ENCODE assay signal across 8 mouse cellular contexts in genomic region chr11:107130879-107131748, GRCm38 (mm10). TPM values are rescaled to one million over a fixed set of nuclear protein-coding genes. Genes with fewer than 3 reads are reported as not detected.
DNase-seq lines count a peak whose midpoint lies in the region; ATAC-seq and TF ChIP-seq lines count a peak whose summit lies in the region.

No protein-coding gene starts in this region.

- H3K9ac ChIP-seq in midbrain, postnatal 0 days (replicated peaks; ENCODE audit: low read length, poor library complexity, severe bottlenecking) = peak overlapping the region; percentile 99

- peak; percentile 70 for ATAC-seq in midbrain, postnatal 0 days (ENCODE audit: low FRiP score)

- H3K36me3 ChIP-seq in embryonic facial prominence, embryonic 10.5 days (replicated peaks) = peaks cover 15% of the 10 kb centered on the region; the same call in 1 of the 2 replicates
- H3K36me3 ChIP-seq in midbrain, postnatal 0 days (ENCODE audit: insufficient read depth, low read length) = no peaks in the 10 kb centered on the region

- DNase-seq in urinary bladder, adult 18-20 months (ENCODE audit: low spot score in 2 of 2) = peak; percentile 57 to 67
- DNase-seq in urinary bladder, postnatal 10 days (ENCODE audit: low spot score) = no peak
- DNase-seq in embryonic facial prominence, embryonic 10.5 days (ENCODE audit: low spot score) = peak; percentile 80
- peak; percentile 98 for DNase-seq in heart, adult 11 months
- DNase-seq in kidney, adult 18-20 months = peak; percentile 70
- peak; percentile 74 for DNase-seq in liver
- DNase-seq in midbrain, postnatal 0 days (ENCODE audit: low spot score) = peak; percentile 57
- DNase-seq in spleen, postnatal 36 days (ENCODE audit: low spot score in 2 of 2) = peak; percentile 66 to 73

- peak overlapping the region; percentile 99 for H3K27ac ChIP-seq in embryonic facial prominence, embryonic 10.5 days (replicated peaks)
- H3K27ac ChIP-seq in midbrain, postnatal 0 days (ENCODE audit: low read depth, low read length) = peak overlapping the region; percentile 99

- 1% methylated on average over 64 of the region's 65 CpGs for WGBS in embryonic facial prominence, embryonic 10.5 days
- WGBS in midbrain, postnatal 0 days = under 1% methylated on average over 44 of the region's 65 CpGs

- H3K4me3 ChIP-seq in embryonic facial prominence, embryonic 10.5 days = peak overlapping the region; percentile 89
- H3K4me3 ChIP-seq in midbrain, postnatal 0 days (ENCODE audit: low read depth, low read length) = peak overlapping the region; percentile 90

- H3K4me2 ChIP-seq in midbrain, postnatal 0 days (ENCODE audit: low read depth, low read length, poor library complexity, severe bottlenecking) = peak overlapping the region; percentile 77

- TF ChIP-seq CTCF in midbrain, postnatal 0 days (IDR thresholded peaks at IDR 0.05) = no peak

- no peaks in the 10 kb centered on the region for H3K9me3 ChIP-seq in embryonic facial prominence, embryonic 10.5 days
- no peaks in the 10 kb centered on the region for H3K9me3 ChIP-seq in midbrain, postnatal 0 days (ENCODE audit: low read length)

- H3K4me1 ChIP-seq in embryonic facial prominence, embryonic 10.5 days = peaks cover 21% of the 10 kb centered on the region
- peaks cover 8% of the 10 kb centered on the region for H3K4me1 ChIP-seq in midbrain, postnatal 0 days (ENCODE audit: insufficient read depth, low read length)

- H3K27me3 ChIP-seq in embryonic facial prominence, embryonic 10.5 days (replicated peaks; ENCODE audit: low read depth, poor library complexity, severe bottlenecking) = no peaks in the 10 kb centered on the region
- H3K27me3 ChIP-seq in midbrain, postnatal 0 days (ENCODE audit: insufficient read depth, low read length) = no peaks in the 10 kb centered on the region

RNA-seq across cellular contexts. Expression of gene Bptf, which starts 0.8 kb away (rescaled TPM):
- 33.8 and 34.9 TPM in 2 replicates for polyA plus RNA-seq in embryonic facial prominence, embryonic 10.5 days (2016; fragmentation: Nextera tagmentation; extraction: Ambion mirVana)
- total RNA-seq in midbrain, postnatal 0 days (2014; rRNA removed) = 41.5 and 56.4 TPM in 2 replicates
- polyA plus RNA-seq in midbrain, postnatal 0 days (2015; fragmentation: Nextera tagmentation; extraction: Ambion mirVana) = 14.8 and 20.4 TPM in 2 replicates

RNA-seq across cellular contexts. Expression of gene Nol11, which starts 58.1 kb away (rescaled TPM):
- 70.7 and 73.3 TPM in 2 replicates for polyA plus RNA-seq in embryonic facial prominence, embryonic 10.5 days (2016; fragmentation: Nextera tagmentation; extraction: Ambion mirVana)
- 35.6 and 40.9 TPM in 2 replicates for total RNA-seq in midbrain, postnatal 0 days (2014; rRNA removed)
- 35.4 and 36.9 TPM in 2 replicates for polyA plus RNA-seq in midbrain, postnatal 0 days (2015; fragmentation: Nextera tagmentation; extraction: Ambion mirVana)
